Mouse (Mus musculus) frontal cortex, adult 2 months (tissue): ENCODE measurements around the gene Mark2. TPM values are rescaled to one million over a fixed set of nuclear protein-coding genes. Genes with fewer than 3 reads are reported as not detected.

ENCODE experiments used
- DNase-seq, 2 experiments: peaks; one replicate each; pipeline ENCODE4 v3.0.0; 2022; ENCODE audit warnings: low spot score in 1 of 2; ENCODE audit errors: extremely low spot score in 1 of 2
- polyA plus RNA-seq: library from polyadenylated mRNA; depleted of rRNA; stranded (reverse); fragments of >200 nt; gene quantifications from 2 replicates; pipeline ENCODE4 v1.2.3, GENCODE M21; 2012; rRNA removed

The Mark2 gene
- polyA plus RNA-seq, 1 experiment = 105 TPM

GRCm38 (mm10) chr19:7234537-7235221 lies 107.0 kb downstream of the Mark2 start:
- peak; percentile 78 to 90 for DNase-seq

- DNase-seq = no peak
Measured at GRCm38 (mm10) chr19:7226511-7226914, 115.1 kb downstream of the Mark2 start.

Other genes with a start within 250 kb of the Mark2 start
- 8.1 TPM in 2 replicates for gene Flrt1, start 236.1 kb downstream of the Mark2 start, polyA plus RNA-seq
- 253 and 260 TPM in 2 replicates for gene Otub1, start 135.5 kb downstream of the Mark2 start, polyA plus RNA-seq
- gene Cox8a, start 124.2 kb downstream of the Mark2 start, polyA plus RNA-seq = 1,156 and 1,379 TPM in 2 replicates
- 73.6 and 74.1 TPM in 2 replicates for gene Naa40, start 100.7 kb downstream of the Mark2 start, polyA plus RNA-seq
- gene Rcor2, start 74.5 kb downstream of the Mark2 start, polyA plus RNA-seq = 20.2 and 24.6 TPM in 2 replicates
- 20.1 and 21.8 TPM in 2 replicates for gene Spindoc, start 41.1 kb upstream of the Mark2 start, polyA plus RNA-seq
- gene 2700081O15Rik, start 75.8 kb upstream of the Mark2 start, polyA plus RNA-seq = 31.1 and 32.0 TPM in 2 replicates
- 724 and 734 TPM in 2 replicates for gene Rtn3, start 141.4 kb upstream of the Mark2 start, polyA plus RNA-seq
- 14.3 and 18.7 TPM in 2 replicates for gene Atl3, start 152.2 kb upstream of the Mark2 start, polyA plus RNA-seq
- 43.8 and 45.7 TPM in 2 replicates for gene Pla2g16, start 215.6 kb upstream of the Mark2 start, polyA plus RNA-seq